Mouse (Mus musculus) kidney, postnatal 4 days (tissue): ENCODE data around the gene Ackr3.

ENCODE experiments used
- DNase-seq, 2 experiments: peaks; one replicate each; pipeline ENCODE4 v3.0.0; 2021; ENCODE audit warnings: mixed read lengths in 2 of 2

Gene Ackr3

GRCm38 (mm10) chr1:90203783-90204690, at the start of gene Ackr3:
Gene Ackr3 (plus strand): TSS chr1:90203980.
- peak; percentile 89 to 94 for DNase-seq

GRCm38 (mm10) chr1:90156589-90156988, 47.2 kb upstream of the Ackr3 start:
- no peak for DNase-seq

- peak; percentile 60 to 64 for DNase-seq
These were observed 43.9 kb upstream of the Ackr3 start for GRCm38 (mm10) chr1:90159927-90160326.

- DNase-seq: peak; percentile 22 to 32
These were observed 42.2 kb upstream of the Ackr3 start for GRCm38 (mm10) chr1:90161623-90162022.

- DNase-seq: peak in 1 of 2 experiments; percentile 33
These were observed 41.4 kb upstream of the Ackr3 start for GRCm38 (mm10) chr1:90162379-90162857.

GRCm38 (mm10) chr1:90163161-90163560, 40.6 kb upstream of the Ackr3 start:
- peak in 1 of 2 experiments; percentile 22 for DNase-seq

GRCm38 (mm10) chr1:90164319-90164718, 39.5 kb upstream of the Ackr3 start:
- DNase-seq: no peak

GRCm38 (mm10) chr1:90174338-90174737, 29.4 kb upstream of the Ackr3 start:
- no peak for DNase-seq

- DNase-seq: no peak
These were observed 27.6 kb upstream of the Ackr3 start for GRCm38 (mm10) chr1:90176223-90176622.

GRCm38 (mm10) chr1:90177565-90177964, 26.2 kb upstream of the Ackr3 start:
- no peak for DNase-seq

- DNase-seq: no peak
These were observed 25.8 kb upstream of the Ackr3 start for GRCm38 (mm10) chr1:90177978-90178377.

GRCm38 (mm10) chr1:90180479-90180878, 23.3 kb upstream of the Ackr3 start:
- no peak for DNase-seq

GRCm38 (mm10) chr1:90180966-90181699, 22.6 kb upstream of the Ackr3 start:
- DNase-seq: no peak

- DNase-seq: no peak
These were observed 21.3 kb upstream of the Ackr3 start for GRCm38 (mm10) chr1:90182521-90182920.

GRCm38 (mm10) chr1:90183602-90184001, 20.2 kb upstream of the Ackr3 start:
- no peak for DNase-seq

GRCm38 (mm10) chr1:90186173-90186572, 17.6 kb upstream of the Ackr3 start:
- peak in 1 of 2 experiments; percentile 7 for DNase-seq

GRCm38 (mm10) chr1:90186874-90187273, 16.9 kb upstream of the Ackr3 start:
- DNase-seq: no peak

GRCm38 (mm10) chr1:90189046-90189445, 14.7 kb upstream of the Ackr3 start:
- no peak for DNase-seq

GRCm38 (mm10) chr1:90201246-90201645, 2.5 kb upstream of the Ackr3 start:
- DNase-seq: peak in 1 of 2 experiments; percentile 44

- no peak for DNase-seq
These were observed 2.1 kb upstream of the Ackr3 start for GRCm38 (mm10) chr1:90201655-90202054.

- peak; percentile 80 to 84 for DNase-seq
These were observed 1.4 kb upstream of the Ackr3 start for GRCm38 (mm10) chr1:90202207-90202978.

- no peak for DNase-seq
These were observed 439 bp upstream of the Ackr3 start for GRCm38 (mm10) chr1:90203341-90203740.

- DNase-seq: no peak
These were observed 1.0 kb downstream of the Ackr3 start for GRCm38 (mm10) chr1:90204821-90205220.
